Mouse (Mus musculus) mouse trophoblast stem cell (cell line): Measurements from ENCODE around the gene Ano5.

Experiments used
- in situ Hi-C, 2 experiments: fragments of 300-500 bp; cut with MseI, MboI; formaldehyde crosslinking; loops; 2 replicates in 1 of 2; 3 replicates in 1 of 2; pipeline ENCODE4 v1.15.1; 2025

The Ano5 gene

DNA sequence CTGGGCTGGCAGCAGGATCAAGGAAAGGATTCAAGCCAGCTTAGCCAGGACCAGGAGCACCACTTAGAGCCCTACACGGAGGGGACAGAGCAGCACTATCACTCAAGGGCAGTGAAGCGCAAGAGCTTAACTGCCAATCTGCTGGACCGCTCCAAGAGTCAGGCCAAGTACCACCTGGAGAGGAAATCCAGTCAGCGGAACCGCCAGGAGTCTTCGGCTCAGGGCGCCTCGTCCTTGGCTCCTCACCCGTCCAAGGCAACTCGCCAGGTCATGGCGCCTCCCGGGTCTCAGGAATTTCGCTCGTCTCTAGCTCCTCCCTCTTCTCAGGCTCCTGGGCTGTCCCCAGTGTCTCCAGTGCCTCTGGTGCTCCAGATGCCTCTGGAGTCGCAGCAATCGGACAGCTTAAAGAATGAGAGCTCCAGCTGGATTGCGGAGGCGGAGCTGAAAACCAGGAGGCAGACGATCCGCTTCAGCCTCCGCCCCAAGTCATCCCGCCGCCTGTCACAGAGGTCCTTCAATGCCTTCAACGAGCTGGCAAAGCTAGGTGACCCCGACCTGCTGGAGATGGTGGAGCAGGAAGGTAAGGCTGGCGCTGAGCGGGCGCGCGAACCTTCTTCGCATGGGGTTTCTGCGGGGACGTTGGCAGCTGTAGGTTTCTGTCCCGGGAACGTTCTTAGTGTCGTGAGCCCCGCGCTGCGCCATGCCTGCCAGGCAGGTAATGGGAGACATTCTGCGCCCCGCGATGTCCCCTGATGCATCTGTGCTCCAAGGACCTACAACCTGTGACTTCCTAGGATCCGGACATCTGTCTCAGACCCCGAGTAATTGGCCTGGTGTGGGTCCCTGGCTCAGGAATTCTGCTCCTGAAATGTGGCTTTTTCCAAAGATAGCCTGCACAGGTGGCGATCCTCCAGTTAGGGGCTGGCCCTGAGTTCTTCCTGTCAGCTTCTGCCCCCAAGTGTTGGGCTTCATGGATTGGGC lies at the start of gene Ano5:
TSS of gene Ano5 (plus strand) at position 359 of the 981 bp plus-strand sequence.
- in situ Hi-C loops = no loop called here

DNA sequence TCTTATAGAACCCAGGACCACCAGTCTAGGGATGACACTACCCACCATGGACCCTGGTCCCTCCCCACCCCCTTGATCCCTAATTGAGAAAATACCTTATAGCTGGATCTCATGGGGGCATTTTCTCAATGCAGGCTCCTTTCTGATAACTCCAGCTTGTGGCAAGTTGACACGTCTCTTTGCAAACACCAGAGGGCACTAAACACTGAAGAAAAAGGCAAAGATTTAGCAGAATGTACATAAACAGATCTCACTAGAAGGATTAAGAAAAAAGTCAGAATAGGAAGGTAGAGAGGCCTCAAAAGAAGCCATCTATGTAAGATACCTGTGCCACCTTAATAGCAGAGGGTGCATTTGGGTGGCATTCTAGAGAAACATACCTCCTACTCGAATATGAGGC lies 11.4 kb upstream of the Ano5 start:
- in situ Hi-C loops = loop anchor here in 1 of 2 experiments (10.0 kb wide), 1 partner anchor 45 kb away; no protein-coding TSS in a partner anchor

DNA sequence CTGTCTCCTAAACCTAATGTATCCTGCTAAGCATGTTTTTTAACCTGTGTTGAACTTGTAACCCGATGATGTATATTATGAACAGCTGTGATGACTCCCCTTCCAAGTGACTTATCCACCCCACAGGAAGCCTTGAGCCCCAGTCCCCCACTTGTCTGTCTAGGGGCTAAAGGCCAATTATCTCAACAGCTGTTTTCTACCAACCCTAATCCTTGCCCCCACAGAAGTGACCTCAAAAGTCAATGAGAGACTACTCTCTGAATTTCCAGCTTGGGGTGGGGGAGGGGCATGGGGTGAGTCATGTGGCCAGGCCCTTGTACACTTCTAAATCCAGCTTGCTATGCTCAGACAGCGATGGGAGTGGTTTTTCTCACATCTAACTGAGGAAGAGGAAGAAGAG lies 6.9 kb upstream of the Ano5 start:
- in situ Hi-C loops = no loop called here

DNA sequence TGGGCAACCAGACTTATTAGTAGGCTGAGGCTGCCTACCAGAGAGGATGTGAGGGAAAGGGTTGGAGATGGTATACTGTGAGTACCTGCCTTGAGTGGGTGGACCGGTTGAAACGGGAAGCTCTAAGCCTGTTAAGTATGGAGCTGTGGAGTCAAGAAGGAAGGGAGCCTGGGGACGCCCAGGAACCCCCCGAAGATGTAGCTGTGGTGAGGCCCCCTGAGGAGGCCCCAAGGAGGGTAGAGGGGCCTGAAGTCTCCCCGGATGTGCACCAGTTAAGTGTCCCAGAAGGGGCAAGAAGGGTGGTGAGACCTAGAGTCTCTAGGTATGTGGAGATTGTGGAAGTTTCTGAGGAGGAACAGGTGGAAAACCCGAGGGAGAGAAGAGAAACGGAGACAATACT lies 682 bp upstream of the Ano5 start:
- in situ Hi-C loops = no loop called here

DNA sequence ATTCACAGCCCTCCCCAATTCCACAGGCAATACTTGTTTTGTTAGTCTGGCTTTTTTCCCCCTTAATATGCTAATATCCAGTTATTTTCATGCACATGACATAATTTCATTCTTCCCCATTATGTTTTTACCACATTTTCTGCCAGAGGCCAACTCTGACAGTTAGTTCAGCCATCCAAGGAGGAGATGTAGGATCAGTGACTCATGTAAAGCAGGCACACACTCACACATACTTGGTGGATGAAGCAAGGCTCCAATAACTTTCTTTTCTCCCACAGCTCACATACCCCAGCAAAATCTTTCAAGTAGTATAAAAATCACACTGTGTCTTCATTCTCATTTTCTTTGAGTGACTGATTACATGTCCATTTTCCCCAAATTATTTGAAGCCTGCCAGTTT lies 28.5 kb downstream of the Ano5 start:
- in situ Hi-C loops = no loop called here

DNA sequence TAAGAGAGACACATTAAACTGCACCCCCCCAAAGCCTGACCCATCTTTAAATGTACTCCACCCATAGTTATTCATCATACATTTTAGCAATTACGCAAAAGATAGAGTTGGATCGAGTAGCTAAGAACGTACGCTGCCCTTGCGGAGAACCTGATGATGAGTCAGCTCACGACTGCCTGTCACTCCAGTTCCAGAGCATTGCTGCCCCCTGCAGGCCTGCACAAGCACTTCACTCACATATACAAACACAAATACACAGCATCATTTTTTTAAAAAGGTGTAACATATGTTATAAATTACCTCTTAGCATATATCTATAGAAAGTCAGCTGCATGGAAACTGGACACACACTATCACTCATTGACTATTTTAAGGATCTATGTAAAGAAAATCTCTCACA lies 29.9 kb downstream of the Ano5 start:
- in situ Hi-C loops = loop anchor here in 1 of 2 experiments (10.0 kb wide), 1 partner anchor 46 kb away; no protein-coding TSS in a partner anchor

DNA sequence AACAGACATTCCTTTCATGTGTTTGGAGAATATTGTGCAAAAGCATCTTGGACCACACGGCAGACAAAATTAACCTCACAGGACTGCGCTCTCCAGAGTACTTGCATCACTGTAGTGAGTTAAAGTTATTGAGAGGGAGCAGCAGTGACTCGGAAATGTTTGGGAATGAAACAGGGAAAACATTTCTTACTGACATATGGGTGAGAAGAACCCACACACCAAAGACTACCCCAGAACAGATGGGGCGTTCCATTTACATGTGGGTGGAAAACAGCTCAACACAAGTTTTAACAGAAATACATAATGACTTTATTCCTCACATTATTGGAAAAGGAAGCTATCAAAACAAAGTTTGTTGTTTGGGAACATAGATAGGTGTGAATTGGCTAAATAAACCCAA lies 89.2 kb downstream of the Ano5 start:
- in situ Hi-C loops = no loop called here

DNA sequence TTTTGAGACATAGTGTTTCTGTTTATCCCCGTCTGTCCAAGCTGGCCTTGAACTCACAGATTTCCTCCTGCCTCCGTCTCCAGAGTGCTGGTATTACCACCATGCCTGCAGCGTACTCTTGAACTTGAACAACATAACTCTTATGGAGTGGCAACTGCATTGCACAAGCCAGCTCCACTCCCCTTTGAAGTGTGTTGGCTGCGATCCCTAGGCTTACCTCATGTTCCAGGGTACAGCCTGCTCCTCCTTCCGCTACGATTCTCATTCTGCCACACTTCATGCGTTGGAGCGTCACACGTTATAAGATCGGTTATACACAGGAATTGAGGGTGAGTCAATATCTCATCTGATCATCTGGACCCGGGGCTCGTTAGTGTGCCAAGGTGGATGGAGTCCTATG lies 92.9 kb downstream of the Ano5 start:
- in situ Hi-C loops = no loop called here

DNA sequence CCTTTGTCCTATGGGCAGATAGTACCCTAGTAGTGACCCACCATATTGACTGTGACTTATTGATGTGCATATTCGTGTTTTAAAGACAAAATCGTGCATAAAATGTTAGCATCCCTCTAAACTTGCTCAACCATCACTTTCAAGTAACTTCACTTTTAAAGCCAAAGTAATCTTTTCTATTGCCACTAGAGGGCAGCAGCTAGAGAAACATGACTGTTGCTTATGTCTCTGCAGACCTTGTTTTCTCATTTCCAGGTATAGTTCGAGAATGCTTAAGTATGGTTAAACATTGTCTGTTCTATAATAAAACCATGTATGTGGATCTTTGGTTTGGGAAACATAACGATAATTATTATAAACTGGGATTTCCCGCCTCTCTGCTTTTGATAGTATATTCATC lies 103.6 kb downstream of the Ano5 start:
- in situ Hi-C loops = no loop called here

DNA sequence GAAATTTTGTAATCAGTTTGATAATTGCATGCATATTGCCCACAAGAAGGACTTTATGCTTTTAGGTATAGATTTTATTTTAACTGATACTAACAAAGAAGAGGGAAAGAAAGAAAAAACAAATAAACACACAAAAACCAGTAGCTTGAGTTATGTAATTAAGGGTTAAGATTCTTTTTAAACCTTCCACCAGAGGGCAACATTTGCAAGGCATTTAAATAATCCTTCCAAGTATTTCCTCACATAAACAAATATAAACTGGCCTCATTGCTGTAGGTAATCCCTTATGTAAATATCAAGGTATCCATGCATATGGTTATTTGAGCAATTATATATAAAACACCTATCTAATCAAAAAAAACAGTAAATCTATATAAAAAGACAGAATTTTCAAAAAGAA lies 107.1 kb downstream of the Ano5 start:
- in situ Hi-C loops = loop anchor here (5.0 kb wide), 1 partner anchor 354 kb away; no protein-coding TSS in a partner anchor

DNA sequence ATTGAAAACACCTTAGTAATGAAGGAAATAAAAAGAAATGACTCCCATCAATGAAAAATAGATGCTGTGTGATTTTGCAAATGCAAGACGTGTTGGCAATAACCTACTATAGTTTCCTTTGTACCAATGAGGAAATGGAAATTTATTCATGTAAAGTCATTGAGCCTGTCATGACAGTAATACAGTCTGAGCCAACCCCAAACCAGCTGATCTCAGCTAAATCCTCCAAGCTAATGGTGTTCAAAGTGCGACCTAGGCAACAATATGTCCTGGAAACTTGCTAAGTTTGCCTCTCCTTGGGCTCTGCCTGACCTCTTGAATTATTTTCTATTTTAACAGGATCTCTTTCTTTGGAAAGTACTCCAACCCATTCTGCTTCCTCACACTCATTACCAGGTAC lies 107.6 kb downstream of the Ano5 start:
- in situ Hi-C loops = loop anchor here (5.0 kb wide), 1 partner anchor 354 kb away; no protein-coding TSS in a partner anchor

DNA sequence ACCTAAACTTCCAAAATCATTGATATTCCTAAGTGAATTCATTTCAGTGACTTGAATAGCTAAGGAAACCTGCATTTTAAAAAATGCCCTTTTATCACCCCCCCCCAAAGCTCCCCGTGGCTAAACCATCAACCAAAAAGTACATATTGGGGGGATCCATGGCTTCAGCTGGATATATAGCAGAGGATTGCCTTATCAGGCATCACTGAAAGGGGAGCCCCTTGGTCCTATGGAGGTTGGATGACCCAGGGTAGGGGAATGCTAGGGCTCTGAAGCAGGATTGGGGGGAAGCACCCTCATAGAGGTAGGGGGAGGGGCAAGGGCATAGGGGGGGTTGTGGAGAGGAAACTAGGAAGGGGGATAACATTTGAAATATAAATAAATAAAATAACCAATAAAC lies 109.1 kb downstream of the Ano5 start:
- in situ Hi-C loops = loop anchor here (5.0 to 10.0 kb wide), 2 partner anchors 225 to 352 kb away; no protein-coding TSS in a partner anchor

DNA sequence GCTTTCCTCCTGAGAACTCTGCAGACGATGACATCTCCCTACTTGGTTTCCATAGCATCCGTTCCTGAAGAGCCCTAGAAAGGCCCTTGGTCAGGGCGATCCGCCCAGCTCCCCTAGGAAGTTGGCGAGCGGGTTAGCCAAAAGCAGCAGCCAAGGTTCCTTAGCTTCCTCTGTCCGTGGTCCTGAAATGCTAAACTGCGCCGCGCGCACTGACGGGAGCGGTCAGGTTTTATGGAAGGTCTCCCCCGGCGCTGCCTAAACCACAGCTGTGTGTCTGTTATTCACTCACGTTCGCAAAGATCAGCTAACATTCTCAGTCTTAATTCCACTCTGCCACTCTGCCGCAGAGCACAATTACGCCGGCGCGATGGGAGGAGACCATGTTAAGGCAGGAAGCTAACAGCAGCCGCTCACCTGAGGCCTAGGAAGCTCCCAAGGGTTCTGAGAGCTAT lies 110.9 kb downstream of the Ano5 start, which contains the start of gene Slc17a6:
TSS of gene Slc17a6 (plus strand) at position 313 of the 452 bp plus-strand sequence.
- in situ Hi-C loops = loop anchor here in 1 of 2 experiments (10.0 kb wide), 1 partner anchor 223 kb away; no protein-coding TSS in a partner anchor

DNA sequence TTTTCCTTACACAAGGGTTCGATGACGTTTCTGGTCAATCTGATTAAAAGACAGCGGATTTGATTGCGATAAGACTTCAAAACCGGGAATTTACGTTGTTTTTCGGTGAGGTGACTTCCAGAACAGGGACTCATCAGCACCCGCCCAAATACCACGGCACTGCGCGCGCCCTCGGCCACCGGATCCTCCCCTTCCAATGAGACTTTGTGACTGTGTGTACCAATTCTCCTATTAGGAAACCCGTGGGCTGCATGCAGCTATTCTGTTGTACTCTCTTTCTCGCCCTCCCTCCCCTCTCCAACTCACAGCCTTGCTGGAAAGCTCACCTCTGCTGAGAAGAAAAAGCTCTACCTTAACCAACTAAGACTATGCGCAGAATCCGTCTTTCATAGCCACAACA lies 111.4 kb downstream of the Ano5 start:
- in situ Hi-C loops = loop anchor here in 1 of 2 experiments (10.0 kb wide), 1 partner anchor 223 kb away; no protein-coding TSS in a partner anchor

DNA sequence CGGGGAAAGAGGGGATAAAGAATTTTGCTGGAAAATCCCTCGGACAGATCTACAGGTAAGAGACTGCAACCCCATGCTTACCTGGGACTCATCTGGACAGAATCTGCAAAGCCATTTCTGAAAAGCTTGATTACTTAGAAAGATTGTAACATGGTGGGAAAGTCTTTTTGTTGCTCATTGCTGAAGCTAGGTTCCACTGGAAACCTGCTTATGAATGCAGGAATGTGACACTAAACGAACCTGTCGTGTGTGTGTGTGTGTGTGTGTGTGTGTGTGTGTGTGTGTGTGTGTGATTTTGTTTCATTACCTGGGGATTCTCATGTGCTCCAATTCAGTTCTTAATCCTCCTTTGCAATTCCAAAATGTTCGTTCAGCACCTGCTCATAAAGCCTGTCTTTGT lies 111.8 kb downstream of the Ano5 start:
- in situ Hi-C loops = loop anchor here in 1 of 2 experiments (10.0 kb wide), 1 partner anchor 222 kb away; no protein-coding TSS in a partner anchor

DNA sequence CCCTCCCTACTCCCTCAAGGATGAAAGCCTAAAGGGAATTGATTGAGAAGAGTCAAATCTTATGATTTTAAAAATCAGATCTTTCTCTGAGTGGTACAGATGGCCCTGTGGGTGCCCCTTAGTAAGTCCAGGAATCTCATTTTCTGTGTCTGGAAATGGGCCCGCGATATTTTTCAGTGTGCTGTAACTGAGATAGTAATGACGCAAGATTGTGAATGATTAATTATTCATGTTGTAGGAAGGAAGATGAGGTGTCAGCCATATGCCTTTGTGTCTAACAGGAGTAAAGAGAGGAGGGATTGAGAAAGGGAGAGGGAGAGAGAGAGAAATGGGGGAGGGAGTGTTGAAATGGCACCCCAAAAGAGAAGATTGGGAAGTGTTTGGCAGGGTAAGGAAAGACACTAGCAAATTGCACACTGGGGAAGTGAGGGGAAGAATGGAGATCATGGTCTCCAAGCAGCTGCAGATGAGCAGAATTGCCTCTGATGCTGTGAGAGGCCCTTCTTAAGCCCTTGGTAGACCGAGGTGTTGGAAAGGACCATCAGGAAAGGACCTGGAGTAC lies 113.6 kb downstream of the Ano5 start:
- in situ Hi-C loops = loop anchor here in 1 of 2 experiments (10.0 kb wide), 1 partner anchor 220 kb away; no protein-coding TSS in a partner anchor

DNA sequence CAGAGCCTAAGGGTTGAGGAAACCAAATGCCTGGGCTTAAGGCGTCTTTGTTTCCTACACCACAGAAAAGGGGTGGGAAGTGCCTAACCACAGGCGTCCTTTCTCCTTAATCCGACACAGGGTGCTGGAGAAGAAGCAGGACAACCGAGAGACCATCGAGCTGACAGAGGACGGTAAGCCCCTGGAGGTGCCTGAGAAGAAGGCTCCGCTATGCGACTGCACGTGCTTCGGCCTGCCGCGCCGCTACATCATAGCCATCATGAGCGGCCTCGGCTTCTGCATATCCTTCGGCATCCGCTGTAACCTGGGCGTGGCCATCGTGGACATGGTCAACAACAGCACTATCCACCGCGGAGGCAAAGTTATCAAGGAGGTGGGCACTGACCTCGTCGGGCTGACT lies 114.3 kb downstream of the Ano5 start:
- in situ Hi-C loops = loop anchor here in 1 of 2 experiments (10.0 kb wide), 1 partner anchor 220 kb away; no protein-coding TSS in a partner anchor

DNA sequence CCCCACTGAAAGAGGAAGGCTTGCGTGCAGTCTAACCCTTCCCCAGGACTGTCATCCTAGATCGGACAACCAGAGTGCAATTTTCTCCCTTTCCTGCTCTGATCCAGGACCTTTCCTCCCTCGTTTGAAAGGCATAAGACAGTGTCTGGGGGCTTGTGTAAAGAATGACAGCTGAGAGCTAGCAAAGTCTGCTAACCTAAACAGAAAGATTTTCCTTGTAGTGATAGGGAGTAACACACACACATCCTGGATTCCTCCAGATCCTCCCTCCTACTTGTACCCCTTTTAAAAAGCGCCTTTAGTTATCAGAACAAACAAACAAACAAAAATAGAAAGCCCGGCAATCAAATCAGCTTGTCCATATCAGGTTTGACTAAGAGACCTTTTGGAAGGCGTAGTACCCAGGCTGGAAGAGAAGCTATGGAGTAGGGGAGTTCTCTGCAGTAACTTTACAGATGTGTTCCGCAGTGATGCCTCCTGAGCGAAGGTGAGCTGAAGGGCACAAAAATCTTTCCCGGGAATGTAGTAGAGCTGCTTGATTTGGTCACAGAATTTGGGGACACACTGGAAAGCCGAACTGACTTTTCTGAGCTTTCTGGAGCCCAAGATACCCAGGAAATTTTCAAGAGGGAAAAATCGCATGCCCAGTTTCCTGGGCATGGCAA lies 114.9 kb downstream of the Ano5 start:
- in situ Hi-C loops = loop anchor here in 1 of 2 experiments (10.0 kb wide), 1 partner anchor 219 kb away; no protein-coding TSS in a partner anchor

DNA sequence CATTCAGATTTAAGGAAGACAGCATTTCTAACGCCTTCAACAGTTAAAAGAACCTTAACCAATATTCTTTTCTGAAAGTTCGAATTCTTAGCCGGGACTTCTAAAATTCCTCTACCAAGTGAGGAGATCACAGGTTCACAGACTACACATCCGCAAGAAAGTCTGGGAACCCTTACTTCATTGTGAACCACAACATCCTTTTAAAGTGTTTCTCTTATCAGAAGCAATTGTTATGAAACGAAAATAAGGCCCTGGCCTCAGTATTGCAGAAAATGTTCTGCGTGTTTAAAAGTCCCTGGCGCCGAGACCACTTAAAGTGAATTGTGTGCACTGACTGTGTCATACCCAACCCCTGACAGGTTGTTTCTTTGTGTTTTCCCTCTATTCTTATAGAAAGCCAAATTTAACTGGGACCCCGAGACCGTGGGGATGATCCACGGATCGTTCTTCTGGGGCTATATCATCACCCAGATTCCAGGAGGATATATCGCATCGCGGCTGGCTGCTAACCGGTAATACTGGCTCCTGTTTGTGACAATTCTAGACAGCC lies 115.7 kb downstream of the Ano5 start:
- in situ Hi-C loops = loop anchor here in 1 of 2 experiments (10.0 kb wide), 1 partner anchor 218 kb away; no protein-coding TSS in a partner anchor

DNA sequence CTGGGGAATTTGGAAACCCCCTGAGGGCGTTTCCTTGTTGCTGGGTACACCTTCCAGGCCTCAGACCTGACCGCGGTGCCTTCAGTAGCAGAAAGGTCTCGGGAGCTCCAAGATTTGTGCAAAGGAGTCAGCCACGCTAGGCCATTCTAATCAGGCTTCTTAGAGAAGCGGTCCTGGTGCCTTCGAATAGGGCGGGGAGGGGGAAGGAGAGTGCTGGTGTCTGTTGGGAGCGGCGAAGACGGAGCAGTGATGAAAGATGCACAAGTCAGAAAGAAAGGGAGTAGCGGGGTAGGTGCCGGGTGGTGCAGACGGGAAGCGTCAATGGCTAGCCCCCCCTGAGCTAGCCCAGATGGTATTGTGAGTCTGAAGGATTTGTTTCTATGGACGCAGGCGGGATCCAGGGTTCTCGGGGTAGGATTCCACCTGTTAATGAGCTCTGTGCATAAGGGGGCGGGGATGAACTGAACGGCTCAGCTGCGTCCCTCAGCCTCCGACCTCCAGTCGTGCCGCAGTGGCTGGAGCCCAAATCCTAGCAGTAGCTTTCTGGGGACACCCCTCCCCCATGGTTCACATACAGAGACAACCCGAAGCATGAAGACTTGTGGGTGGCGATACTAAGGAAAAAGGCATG lies 116.3 kb downstream of the Ano5 start:
- in situ Hi-C loops = loop anchor here in 1 of 2 experiments (10.0 kb wide), 1 partner anchor 218 kb away; no protein-coding TSS in a partner anchor
